Mouse (Mus musculus) retina, adult 2 months (tissue): Measurements from ENCODE around the gene Vmo1.
"Not testable (repeated sequence)": the region's sequence is repeated elsewhere in the genome, so short reads cannot be mapped to it uniquely, and the experiment has no call there.

Experiments used
- DNase-seq: peaks from one replicate; pipeline ENCODE4 v3.0.0-alpha.2; 2012; ENCODE audit warnings: low read depth, low spot score

Vmo1 gene

GRCm38 (mm10) chr11:70514288-70514687 is at the start of gene Vmo1:
Vmo1 (minus strand) TSS chr11:70514616.
- no peak for DNase-seq

GRCm38 (mm10) chr11:70563470-70564275 is 49.3 kb upstream of the Vmo1 start:
- no peak for DNase-seq

DNA sequence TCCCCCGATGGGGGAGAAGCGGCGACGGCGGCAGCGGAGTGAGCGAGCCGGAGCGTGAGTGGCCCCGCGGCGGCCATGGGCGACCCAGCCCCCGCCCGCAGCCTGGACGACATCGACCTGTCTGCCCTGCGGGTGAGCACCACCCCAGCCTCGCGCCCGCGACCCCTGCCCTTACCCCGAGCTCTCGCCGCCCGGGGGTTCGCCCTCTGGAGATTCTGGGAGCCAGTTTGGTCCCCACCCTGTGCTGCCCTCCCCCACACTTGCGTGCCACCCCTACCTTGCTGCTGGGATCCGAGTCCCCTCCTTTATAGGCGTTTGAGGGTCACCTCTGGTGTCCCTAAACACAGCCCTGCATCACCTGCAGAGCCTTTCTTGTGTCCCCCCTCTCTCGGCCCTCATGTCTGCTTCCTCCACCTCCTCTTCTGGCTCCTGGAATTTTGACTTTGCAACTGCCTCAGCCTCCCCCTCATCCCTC is 48.6 kb upstream of the Vmo1 start:
- no peak for DNase-seq

- peak; percentile 76 for DNase-seq
These were observed 48.0 kb upstream of the Vmo1 start, which contains the start of gene Mink1 for GRCm38 (mm10) chr11:70562287-70562994. Mink1 (plus strand) TSS chr11:70562881.

- DNase-seq, result no peak
These were observed 47.5 kb upstream of the Vmo1 start for GRCm38 (mm10) chr11:70561937-70562286.

GRCm38 (mm10) chr11:70557545-70557944 is 43.1 kb upstream of the Vmo1 start:
- DNase-seq, result no peak

DNA sequence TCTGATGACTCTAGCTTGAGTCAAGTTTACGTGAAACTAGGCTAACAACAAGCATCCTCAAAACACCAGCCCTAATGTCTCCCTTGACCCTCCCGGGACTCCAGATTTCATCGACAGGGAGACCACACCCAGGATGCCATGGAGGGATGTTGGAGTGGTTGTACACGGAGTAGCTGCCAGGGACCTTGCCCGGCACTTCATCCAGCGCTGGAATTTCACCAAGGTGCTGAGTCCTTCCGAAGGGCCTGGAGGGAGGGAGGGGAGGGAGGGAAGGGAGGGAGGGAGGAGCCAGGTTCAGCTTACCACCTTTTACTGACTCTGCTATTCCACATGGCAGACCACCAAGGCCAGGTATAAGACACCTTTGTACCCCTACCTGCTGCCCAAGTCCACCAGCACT is 39.5 kb upstream of the Vmo1 start:
- DNase-seq, result no peak

DNA sequence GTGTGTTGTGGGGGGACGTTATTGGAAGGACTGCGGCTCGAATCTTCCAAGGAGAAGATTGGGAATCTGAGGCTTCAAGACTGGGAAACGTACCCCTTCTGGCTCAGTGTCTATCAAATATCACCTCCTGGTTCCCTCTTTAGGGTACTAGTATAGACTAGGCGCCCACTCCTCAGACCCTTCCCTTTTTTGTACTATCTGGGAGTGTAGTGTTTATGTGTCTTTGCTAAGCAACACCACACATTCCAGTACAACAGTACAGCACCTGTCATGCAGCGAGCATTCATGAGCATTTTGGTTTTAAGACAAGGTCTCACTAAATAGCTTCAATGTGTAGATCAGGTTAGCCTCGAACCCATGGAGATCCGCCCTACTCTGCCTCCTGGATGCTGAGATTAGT is 37.1 kb upstream of the Vmo1 start:
- no peak for DNase-seq

DNA sequence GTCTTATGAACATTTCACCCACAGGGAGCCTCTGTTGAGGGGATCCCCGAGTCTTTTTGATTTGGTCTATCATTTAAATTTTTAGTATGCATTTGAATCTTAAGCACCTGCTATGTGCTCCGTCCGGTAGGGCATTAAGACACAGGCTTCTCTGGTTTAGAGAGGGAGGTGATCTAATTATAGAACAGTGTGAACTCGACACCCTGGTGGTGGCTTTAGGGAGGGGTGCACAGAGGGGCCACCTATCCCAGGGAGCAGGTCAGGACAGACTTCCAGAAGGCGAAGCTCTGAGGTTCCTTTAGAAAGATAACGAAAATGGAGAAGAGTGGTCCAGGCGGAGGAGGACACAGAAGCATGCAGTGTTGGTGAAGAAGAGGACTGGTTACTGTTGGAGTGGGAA is 30.1 kb upstream of the Vmo1 start:
- no peak for DNase-seq

DNA sequence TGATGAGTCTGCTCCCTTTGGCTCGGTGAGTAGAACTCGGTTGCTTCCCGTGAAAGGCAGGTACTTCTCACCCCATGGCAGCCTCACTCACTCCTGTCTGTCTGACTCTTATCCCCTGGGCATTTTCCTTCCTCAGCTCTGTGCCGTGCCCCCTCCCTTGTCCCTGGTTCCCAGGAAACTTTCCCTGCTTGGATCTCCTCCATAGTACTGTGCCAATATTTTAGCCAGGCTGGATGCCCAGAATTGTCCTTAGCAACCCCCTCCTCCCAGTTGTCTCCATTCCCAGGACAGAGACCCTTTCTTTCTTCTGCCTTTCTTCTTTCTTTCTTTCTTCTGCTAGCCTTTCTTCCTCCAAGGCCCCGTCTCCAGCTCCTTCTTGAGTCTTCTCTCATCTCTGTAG is 27.0 kb upstream of the Vmo1 start:
- no peak for DNase-seq

- DNase-seq, result no peak
These were observed 26.5 kb upstream of the Vmo1 start for GRCm38 (mm10) chr11:70540928-70541327.

GRCm38 (mm10) chr11:70539877-70540587 is 25.6 kb upstream of the Vmo1 start, which contains the start of gene Pld2:
Pld2 (plus strand) TSS chr11:70540064.
- DNase-seq, result peak; percentile 49

DNA sequence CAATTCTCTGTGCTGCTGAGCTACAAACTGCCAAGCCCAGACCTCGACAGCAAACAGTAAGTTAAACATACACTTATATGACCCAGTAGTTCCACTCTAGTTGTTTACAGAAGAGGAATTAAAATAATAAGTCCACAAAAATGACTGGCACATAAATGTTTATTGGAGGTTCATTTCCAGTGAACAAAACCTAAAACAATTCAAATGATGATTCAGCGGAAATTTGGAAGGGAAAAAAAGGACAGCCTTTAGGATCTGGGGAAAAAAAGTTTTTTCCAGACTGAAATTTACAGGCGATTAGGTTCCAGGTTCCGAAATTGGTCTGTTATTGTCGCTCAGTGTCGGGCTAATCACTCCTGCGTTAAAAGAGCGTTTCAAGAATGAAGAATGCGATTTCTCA is 25.0 kb upstream of the Vmo1 start:
- DNase-seq, result no peak

DNA sequence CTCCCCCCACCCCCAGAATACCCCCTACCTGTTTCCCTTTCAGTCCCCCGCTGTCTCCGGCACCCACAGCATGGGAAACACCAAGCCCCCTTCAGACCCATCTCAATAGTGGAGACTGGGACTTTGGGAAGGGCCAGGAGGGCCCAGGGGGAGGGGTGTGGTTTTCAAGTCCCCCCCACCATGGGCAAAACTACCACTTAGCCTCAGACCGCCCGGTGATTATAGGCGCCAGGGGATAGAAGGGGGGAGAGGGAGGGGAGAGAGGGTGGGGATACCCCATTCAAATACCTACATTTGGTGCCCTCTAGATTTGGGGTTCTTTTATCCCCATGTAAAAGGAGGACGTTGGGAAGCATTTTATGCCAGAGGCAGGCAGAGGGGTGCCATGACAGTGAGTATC is 18.4 kb upstream of the Vmo1 start, which contains the start of gene Gm40193:
Gene Gm40193, minus strand, starts transcription at position 101 of the 400 bp plus-strand sequence.
- DNase-seq, result no peak

- not testable (repeated sequence) for DNase-seq
These were observed 16.6 kb upstream of the Vmo1 start for GRCm38 (mm10) chr11:70531065-70531464.

GRCm38 (mm10) chr11:70528610-70529009 is 14.2 kb upstream of the Vmo1 start:
- DNase-seq, result no peak

DNA sequence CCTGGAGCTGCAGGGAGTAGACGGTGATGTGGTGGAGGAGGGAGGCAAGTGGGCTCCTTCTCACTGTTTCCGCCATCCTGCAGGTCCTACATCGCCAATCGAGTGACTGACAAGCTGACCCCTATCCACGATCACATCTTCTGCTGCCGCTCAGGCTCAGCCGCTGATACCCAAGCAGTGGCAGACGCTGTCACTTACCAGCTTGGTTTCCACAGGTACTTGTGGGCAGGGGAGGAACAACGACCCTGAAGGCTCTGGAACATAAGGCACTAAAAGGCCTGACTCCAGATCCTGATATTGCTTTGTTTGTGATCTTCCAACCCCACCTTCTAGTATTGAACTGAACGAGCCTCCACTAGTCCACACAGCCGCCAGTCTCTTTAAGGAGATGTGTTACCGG is 11.8 kb upstream of the Vmo1 start:
- no peak for DNase-seq

- no peak for DNase-seq
These were observed 11.3 kb upstream of the Vmo1 start for GRCm38 (mm10) chr11:70525726-70526125.

GRCm38 (mm10) chr11:70525184-70525678 is 10.8 kb upstream of the Vmo1 start, which contains the start of gene Psmb6:
Psmb6 (plus strand) TSS chr11:70525367.
- peak; percentile 92 for DNase-seq

DNA sequence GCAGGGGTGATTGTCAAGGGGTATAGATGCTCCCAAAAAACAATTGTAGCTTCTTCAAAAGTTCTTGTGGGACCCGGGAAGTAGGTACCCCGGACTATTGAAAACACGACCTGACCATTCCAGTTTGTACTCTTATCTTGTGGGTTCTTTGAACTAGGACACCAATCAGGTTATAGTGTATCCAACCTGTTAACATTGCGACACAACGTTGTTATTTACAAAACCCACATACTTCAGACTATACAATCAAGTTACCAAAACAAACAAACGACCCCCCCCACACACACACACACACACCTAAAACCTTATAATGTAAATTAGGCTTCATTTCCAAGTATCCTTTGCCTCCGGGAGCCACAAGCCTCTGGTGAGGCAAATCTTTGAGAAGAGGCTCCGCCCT is 10.4 kb upstream of the Vmo1 start:
- DNase-seq, result no peak

- not testable (repeated sequence) for DNase-seq
These were observed 9.0 kb upstream of the Vmo1 start for GRCm38 (mm10) chr11:70523306-70523989.
